Mouse (Mus musculus): ENCODE measurements at regions not wholly inside any gene's neighbourhood (a gene's known extent, or its start where the extent isn't known, plus 50 kb on each side); places are given as distances from the start of the nearest gene placed in this dataset.

DNA sequence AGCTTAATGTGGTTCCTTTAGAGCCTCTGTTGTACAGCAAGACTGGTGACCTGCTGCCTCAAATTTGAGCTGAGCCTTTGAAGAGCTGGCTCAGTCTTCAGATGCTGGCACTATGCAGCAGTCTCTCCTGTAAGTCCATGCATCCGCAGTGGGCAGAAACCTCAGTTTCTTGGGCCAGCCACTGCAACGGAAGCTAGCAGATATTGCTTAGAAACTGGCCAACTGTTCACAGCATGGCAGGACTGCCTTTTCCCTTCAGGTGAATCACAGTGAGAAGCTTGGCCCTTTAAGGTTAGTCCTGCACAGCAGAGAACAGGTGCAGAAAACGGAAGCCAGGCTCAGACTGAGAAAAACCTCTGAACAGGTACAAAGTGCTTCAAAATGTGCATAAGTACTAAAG is 1976.8 kb upstream of the G6pd2 start:
- no peak overlapping the region for H3K9ac ChIP-seq (replicated peaks; ENCODE audit: low read length)
- H3K4me2 ChIP-seq (ENCODE audit: low read depth, low read length), result no peak overlapping the region
- H3K4me3 ChIP-seq (ENCODE audit: low read length), result no peak overlapping the region
- ATAC-seq (no peak), DNase-seq (ENCODE audit: low spot score) (no peak)
- WGBS, result 85% methylated on average over 3 of the region's 3 CpGs
- no peaks in the 10 kb centered on the region for H3K27me3 ChIP-seq (ENCODE audit: insufficient read depth, low read length)
- H3K36me3 ChIP-seq (ENCODE audit: insufficient read depth, low read length), result no peaks in the 10 kb centered on the region
- H3K4me1 ChIP-seq (ENCODE audit: insufficient read depth, low read length), result no peaks in the 10 kb centered on the region
- no peak for TF ChIP-seq CTCF (IDR thresholded peaks at IDR 0.05; ENCODE audit: low read depth)
- H3K27ac ChIP-seq, result no peak overlapping the region
- H3K9me3 ChIP-seq (ENCODE audit: low read length), result no peaks in the 10 kb centered on the region

DNA sequence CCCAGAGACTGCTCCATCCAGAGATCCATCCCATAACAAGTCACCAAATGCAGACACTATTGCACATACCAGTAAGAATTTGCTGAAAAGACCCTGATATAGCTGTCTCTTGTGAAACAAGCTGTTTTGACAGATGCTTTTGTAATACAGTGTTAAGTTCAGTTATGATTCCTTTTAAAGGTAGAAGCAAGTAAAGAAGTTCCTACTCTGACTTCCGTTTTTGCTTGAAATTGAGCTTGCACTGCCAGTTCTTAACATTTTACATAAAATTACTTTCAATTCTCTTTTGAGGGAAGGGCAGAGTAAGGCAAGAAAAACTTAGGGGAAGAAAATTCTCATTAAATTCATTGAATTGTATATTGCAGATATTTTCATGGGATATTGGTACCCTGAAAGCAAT is 1962.9 kb upstream of the G6pd2 start:
- no peak overlapping the region for H3K4me3 ChIP-seq (ENCODE audit: low read length)
- DNase-seq (ENCODE audit: low spot score), result no peak
- WGBS, result 68% methylated on average over 1 of the region's 1 CpGs
- H3K27ac ChIP-seq, result no peak overlapping the region
- H3K36me3 ChIP-seq (ENCODE audit: insufficient read depth, low read length), result no peaks in the 10 kb centered on the region
- no peaks in the 10 kb centered on the region for H3K9me3 ChIP-seq (ENCODE audit: low read length)
- ATAC-seq, result no peak
- H3K4me1 ChIP-seq (ENCODE audit: insufficient read depth, low read length), result no peaks in the 10 kb centered on the region
- no peaks in the 10 kb centered on the region for H3K27me3 ChIP-seq (ENCODE audit: insufficient read depth, low read length)
- TF ChIP-seq CTCF (IDR thresholded peaks at IDR 0.05; ENCODE audit: low read depth), result no peak
- H3K4me2 ChIP-seq (ENCODE audit: low read depth, low read length), result no peak overlapping the region
- H3K9ac ChIP-seq (replicated peaks; ENCODE audit: low read length), result no peak overlapping the region

DNA sequence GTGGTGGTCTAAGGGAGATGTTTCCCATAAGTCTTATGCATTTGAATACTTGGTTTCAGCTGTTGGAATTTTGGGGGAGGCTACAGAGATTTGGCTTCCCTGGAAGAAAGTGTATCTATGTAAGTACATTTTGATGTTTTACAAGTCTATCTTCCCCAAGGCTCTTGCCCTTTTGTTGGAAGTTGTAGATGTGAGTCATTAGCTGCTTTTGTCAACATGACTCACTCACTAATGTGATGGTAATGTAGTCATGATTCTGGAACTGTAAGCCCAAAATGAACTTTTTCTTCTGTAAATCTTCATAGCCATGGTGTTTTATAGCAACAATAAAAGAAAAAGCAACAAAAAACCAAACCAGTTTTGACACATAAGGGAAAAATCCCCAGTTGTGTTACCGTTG is 1961.0 kb upstream of the G6pd2 start:
- ATAC-seq, result no peak
- H3K4me1 ChIP-seq (ENCODE audit: insufficient read depth, low read length), result no peaks in the 10 kb centered on the region
- no peaks in the 10 kb centered on the region for H3K36me3 ChIP-seq (ENCODE audit: insufficient read depth, low read length)
- no peak overlapping the region for H3K27ac ChIP-seq
- no peak overlapping the region for H3K4me2 ChIP-seq (ENCODE audit: low read depth, low read length)
- no peak for TF ChIP-seq CTCF (IDR thresholded peaks at IDR 0.05; ENCODE audit: low read depth)
- no peaks in the 10 kb centered on the region for H3K9me3 ChIP-seq (ENCODE audit: low read length)
- no peak overlapping the region for H3K4me3 ChIP-seq (ENCODE audit: low read length)
- 100% methylated on average over 1 of the region's 1 CpGs for WGBS
- no peak overlapping the region for H3K9ac ChIP-seq (replicated peaks; ENCODE audit: low read length)
- H3K27me3 ChIP-seq (ENCODE audit: insufficient read depth, low read length), result no peaks in the 10 kb centered on the region
- DNase-seq (ENCODE audit: low spot score), result no peak

- Histone ChIP-seq H3K27me3 (ENCODE audit: insufficient read depth, low read length) (no peaks in the 10 kb centered on the region), H3K4me2 (ENCODE audit: low read depth, low read length) (no peak overlapping the region), H3K4me3 (ENCODE audit: low read length) (no peak overlapping the region), H3K36me3 (ENCODE audit: insufficient read depth, low read length) (no peaks in the 10 kb centered on the region), H3K4me1 (ENCODE audit: insufficient read depth, low read length) (no peaks in the 10 kb centered on the region), H3K9me3 (ENCODE audit: low read length) (no peaks in the 10 kb centered on the region), H3K9ac (replicated peaks; ENCODE audit: low read length) (no peak overlapping the region), H3K27ac (no peak overlapping the region)
- no peak for ATAC-seq
- no peak for DNase-seq (ENCODE audit: low spot score)
- no peak for TF ChIP-seq CTCF (IDR thresholded peaks at IDR 0.05; ENCODE audit: low read depth)
- 70% methylated on average over 6 of the region's 6 CpGs for WGBS
These were observed 1914.5 kb upstream of the G6pd2 start for GRCm38 (mm10) chr5:59893952-59894724.

- H3K36me3 ChIP-seq (ENCODE audit: insufficient read depth, low read length), result no peaks in the 10 kb centered on the region
- no peak for ATAC-seq
- no peaks in the 10 kb centered on the region for H3K27me3 ChIP-seq (ENCODE audit: insufficient read depth, low read length)
- no peak overlapping the region for H3K4me3 ChIP-seq (ENCODE audit: low read length)
- H3K4me1 ChIP-seq (ENCODE audit: insufficient read depth, low read length), result no peaks in the 10 kb centered on the region
- TF ChIP-seq CTCF (IDR thresholded peaks at IDR 0.05; ENCODE audit: low read depth), result no peak
- H3K27ac ChIP-seq, result no peak overlapping the region
- H3K4me2 ChIP-seq (ENCODE audit: low read depth, low read length), result no peak overlapping the region
- H3K9me3 ChIP-seq (ENCODE audit: low read length), result no peaks in the 10 kb centered on the region
- WGBS, result 65% methylated on average over 4 of the region's 4 CpGs
- DNase-seq (ENCODE audit: low spot score), result no peak
- no peak overlapping the region for H3K9ac ChIP-seq (replicated peaks; ENCODE audit: low read length)
These were observed 1886.7 kb upstream of the G6pd2 start for GRCm38 (mm10) chr5:59921910-59922309.

GRCm38 (mm10) chr5:59940861-59941260 is 1867.8 kb upstream of the G6pd2 start:
- ATAC-seq, result no peak
- H3K4me1 ChIP-seq (ENCODE audit: insufficient read depth, low read length), result no peaks in the 10 kb centered on the region
- no peaks in the 10 kb centered on the region for H3K9me3 ChIP-seq (ENCODE audit: low read length)
- H3K27ac ChIP-seq, result no peak overlapping the region
- no peak for TF ChIP-seq CTCF (IDR thresholded peaks at IDR 0.05; ENCODE audit: low read depth)
- no peak for DNase-seq (ENCODE audit: low spot score)
- WGBS, result 73% methylated on average over 1 of the region's 1 CpGs
- no peak overlapping the region for H3K9ac ChIP-seq (replicated peaks; ENCODE audit: low read length)
- no peak overlapping the region for H3K4me3 ChIP-seq (ENCODE audit: low read length)
- no peaks in the 10 kb centered on the region for H3K36me3 ChIP-seq (ENCODE audit: insufficient read depth, low read length)
- H3K27me3 ChIP-seq (ENCODE audit: insufficient read depth, low read length), result no peaks in the 10 kb centered on the region
- H3K4me2 ChIP-seq (ENCODE audit: low read depth, low read length), result no peak overlapping the region

- Histone ChIP-seq H3K9me3 (ENCODE audit: low read length) (no peaks in the 10 kb centered on the region), H3K27me3 (ENCODE audit: insufficient read depth, low read length) (no peaks in the 10 kb centered on the region)
- no peak for ATAC-seq
These were observed 1862.9 kb upstream of the G6pd2 start for GRCm38 (mm10) chr5:59945761-59946160.

More at GRCm38 (mm10) chr5:59945761-59946160, 1862.9 kb upstream of the G6pd2 start:
- no peak overlapping the region for H3K9ac ChIP-seq (replicated peaks; ENCODE audit: low read length)
- no peak overlapping the region for H3K4me2 ChIP-seq (ENCODE audit: low read depth, low read length)
- H3K4me1 ChIP-seq (ENCODE audit: insufficient read depth, low read length), result no peaks in the 10 kb centered on the region
- H3K36me3 ChIP-seq (ENCODE audit: insufficient read depth, low read length), result no peaks in the 10 kb centered on the region
- H3K27ac ChIP-seq, result no peak overlapping the region
- no peak for TF ChIP-seq CTCF (IDR thresholded peaks at IDR 0.05; ENCODE audit: low read depth)
- H3K4me3 ChIP-seq (ENCODE audit: low read length), result no peak overlapping the region
- DNase-seq (ENCODE audit: low spot score), result no peak
